Mouse (Mus musculus) heart, embryonic 16.5 days (tissue): ENCODE measurements around the gene Senp2. TPM values are rescaled to one million over a fixed set of nuclear protein-coding genes. Genes with fewer than 3 reads are reported as not detected.
"Not testable (repeated sequence)": the region's sequence is repeated elsewhere in the genome, so short reads cannot be mapped to it uniquely, and the experiment has no call there.

Source experiments
- ATAC-seq: fragments of 200-750 bp; cut with Nextera tagmentation; replicated peaks from 2 replicates; pipeline ENCODE4 v1.8.0; 2017; ENCODE audit warnings: moderate number of reproducible peaks; ENCODE audit not compliant: insufficient read depth, low FRiP score; ENCODE audit errors: extremely low read depth
- H3K27ac ChIP-seq: fragments of 300-500 bp; sonication (generic); 2 replicates; pipeline ENCODE4 v1.5.1; 2014; ENCODE audit warnings: mild to moderate bottlenecking, low read length, control low read depth, moderate library complexity
- H3K27me3 ChIP-seq: fragments of 300-500 bp; sonication (generic); 2 replicates; pipeline ENCODE4 v1.6.1; 2014; ENCODE audit warnings: low read length, mixed read lengths; ENCODE audit not compliant: control insufficient read depth, insufficient read depth
- H3K36me3 ChIP-seq: fragments of 300-500 bp; sonication (generic); 2 replicates; pipeline ENCODE4 v1.6.1; 2014; ENCODE audit not compliant: control insufficient read depth, insufficient read depth
- H3K4me1 ChIP-seq: fragments of 300-500 bp; sonication (generic); 2 replicates; pipeline ENCODE4 v1.6.1; 2014; ENCODE audit warnings: low read length, mixed read lengths; ENCODE audit not compliant: control insufficient read depth, insufficient read depth
- H3K4me2 ChIP-seq: fragments of 300-500 bp; sonication (generic); 2 replicates; pipeline ENCODE4 v1.6.1; 2014; ENCODE audit warnings: low read depth, mild to moderate bottlenecking, control low read depth, low read length
- H3K4me3 ChIP-seq: fragments of 300-500 bp; sonication (generic); 2 replicates; pipeline ENCODE4 v1.5.1; 2014; ENCODE audit warnings: mild to moderate bottlenecking, control low read depth, low read length
- H3K9ac ChIP-seq: fragments of 300-500 bp; sonication (generic); 2 replicates; pipeline ENCODE4 v1.6.1; 2014; ENCODE audit warnings: low read length, control low read depth
- H3K9me3 ChIP-seq: fragments of 300-500 bp; sonication (generic); replicated peaks from 2 replicates; pipeline ENCODE4 v1.6.1; 2016; ENCODE audit warnings: low read length; ENCODE audit not compliant: control insufficient read depth
- WGBS: fragments of 180-500 bp; shearing (Covaris S2); extraction: QIAGEN DNeasy Blood & Tissue Kit; methylation state at CpG from one replicate; pipeline ENCODE4 v1.1.7; 2014; 5-methylcytosine and 5-hydroxymethylcytosine counted together
- polyA plus RNA-seq: library from polyadenylated mRNA; unstranded; fragments of >200 nt; fragmentation: Nextera tagmentation; extraction: Ambion mirVana; gene quantifications from 2 replicates; pipeline ENCODE4 v1.2.1, GENCODE M21; 2015

Senp2 gene
- polyA plus RNA-seq, 1 experiment from 2014 or later, result 27.1 TPM

DNA sequence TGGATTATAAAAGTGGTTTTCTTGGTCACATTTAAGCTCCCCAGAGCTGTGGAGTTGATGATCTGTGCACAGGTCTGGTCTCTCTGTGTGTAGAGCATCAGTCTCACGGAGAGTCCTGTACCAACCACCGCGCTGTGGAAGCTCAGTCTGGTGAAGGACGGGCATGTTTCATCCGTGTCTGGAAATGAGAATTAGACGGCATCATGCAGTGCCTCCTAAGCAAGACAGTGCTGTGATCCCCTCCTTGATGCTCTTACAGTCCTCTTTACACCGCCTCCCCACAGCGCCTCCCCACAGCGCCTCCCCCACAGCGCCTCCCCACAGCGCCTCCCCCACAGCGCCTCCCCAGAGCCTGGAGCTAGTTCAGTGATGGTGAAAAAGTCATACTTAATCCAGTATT is 25.2 kb upstream of the Senp2 start:
- ATAC-seq, result no peak
- Histone ChIP-seq H3K27me3 (no peaks in the 10 kb centered on the region), H3K27ac (no peak overlapping the region), H3K36me3 (no peaks in the 10 kb centered on the region), H3K4me1 (no peaks in the 10 kb centered on the region), H3K9me3 (no peaks in the 10 kb centered on the region), H3K4me2 (no peak overlapping the region), H3K4me3 (no peak overlapping the region), H3K9ac (no peak overlapping the region)
- 86% methylated on average over 12 of the region's 12 CpGs for WGBS

DNA sequence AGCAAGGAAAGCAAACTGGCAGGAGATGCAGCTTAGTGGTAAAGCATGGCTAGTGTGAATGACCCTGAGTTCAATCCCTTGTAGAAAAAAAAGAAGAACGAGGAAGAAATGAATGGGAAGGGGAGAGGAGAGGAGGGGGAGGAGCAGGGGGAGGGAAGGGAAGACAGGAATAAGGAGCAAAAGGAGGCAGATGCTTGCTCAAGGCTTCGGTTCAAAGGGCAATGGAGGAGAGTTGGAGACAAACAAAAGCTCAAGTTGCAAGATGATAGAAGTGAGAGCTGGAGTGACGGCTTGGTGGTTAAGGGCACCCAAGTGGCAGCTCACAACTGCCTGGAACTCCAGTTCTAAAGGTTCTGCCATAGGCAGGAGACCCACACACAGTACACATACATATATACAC is 23.1 kb upstream of the Senp2 start:
- Histone ChIP-seq H3K4me3 (no peak overlapping the region), H3K27me3 (no peaks in the 10 kb centered on the region), H3K9me3 (no peaks in the 10 kb centered on the region), H3K9ac (no peak overlapping the region), H3K27ac (no peak overlapping the region), H3K36me3 (no peaks in the 10 kb centered on the region), H3K4me1 (no peaks in the 10 kb centered on the region), H3K4me2 (no peak overlapping the region)
- WGBS, result 51% methylated on average over 3 of the region's 3 CpGs
- ATAC-seq, result no peak

DNA sequence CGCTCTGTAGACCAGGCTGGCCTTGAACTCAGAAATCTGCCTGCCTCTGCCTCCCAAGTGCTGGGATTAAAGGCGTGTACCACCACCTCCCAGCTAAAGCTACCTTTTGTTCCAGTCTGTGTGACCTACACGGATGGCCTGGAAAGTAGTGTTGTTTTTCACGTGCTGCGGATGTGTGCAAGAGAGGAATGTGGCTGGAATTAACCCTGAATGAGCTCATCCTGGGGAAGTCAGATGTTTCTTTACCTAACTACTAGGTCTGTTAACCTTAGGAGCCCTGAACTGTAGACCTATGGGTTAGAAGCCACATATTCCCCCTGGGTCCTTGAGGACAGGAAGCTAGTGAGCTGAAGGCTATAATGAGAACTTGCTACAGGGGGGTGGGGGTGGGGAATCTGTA is 21.3 kb upstream of the Senp2 start:
- Histone ChIP-seq H3K27ac (no peak overlapping the region), H3K4me2 (no peak overlapping the region), H3K27me3 (no peaks in the 10 kb centered on the region), H3K9ac (no peak overlapping the region), H3K4me3 (no peak overlapping the region), H3K9me3 (no peaks in the 10 kb centered on the region), H3K36me3 (no peaks in the 10 kb centered on the region), H3K4me1 (no peaks in the 10 kb centered on the region)
- no peak for ATAC-seq
- 57% methylated on average over 5 of the region's 5 CpGs for WGBS

DNA sequence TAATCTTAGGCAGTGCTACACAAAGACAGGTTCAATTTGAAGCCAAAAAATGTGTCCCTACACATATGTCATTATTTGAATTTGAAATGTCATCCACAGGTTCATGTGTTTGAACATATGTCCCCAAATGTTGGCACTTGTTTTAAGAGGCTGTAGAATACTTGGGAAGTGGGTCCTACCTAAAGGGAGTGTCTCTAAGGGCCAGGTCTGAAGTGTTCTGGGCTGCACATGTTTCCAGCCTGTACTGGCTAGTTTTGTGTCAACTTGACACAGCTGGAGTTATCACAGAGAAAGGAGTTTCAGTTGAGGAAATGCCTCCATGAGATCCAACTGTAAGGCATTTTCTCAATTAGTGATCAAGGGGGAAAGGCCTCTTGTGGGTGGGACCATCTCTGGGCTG is 18.4 kb upstream of the Senp2 start:
- H3K9ac ChIP-seq, ATAC-seq, H3K4me3 ChIP-seq, H3K9me3 ChIP-seq, H3K36me3 ChIP-seq, H3K4me2 ChIP-seq, H3K27me3 ChIP-seq, H3K4me1 ChIP-seq, H3K27ac ChIP-seq: not testable (repeated sequence)

DNA sequence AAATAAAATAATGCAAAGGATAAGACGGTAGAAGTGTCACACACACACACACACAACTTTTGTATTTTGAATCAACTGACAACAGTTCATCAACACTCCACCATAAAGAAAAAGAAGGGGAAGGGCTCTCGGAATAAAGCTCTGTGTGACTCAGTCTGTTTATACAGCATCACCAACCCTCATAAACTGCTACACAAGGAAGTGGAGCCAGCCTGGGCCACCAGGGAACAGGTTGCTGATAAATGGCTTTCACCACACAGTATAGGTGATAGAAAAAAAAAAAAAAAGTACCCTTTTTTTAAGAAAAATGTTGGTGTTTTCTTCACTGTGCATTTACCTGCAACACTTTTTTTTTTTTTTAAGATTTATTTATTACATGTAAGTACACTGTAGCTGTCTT is 17.5 kb upstream of the Senp2 start:
- H3K27me3 ChIP-seq, result no peaks in the 10 kb centered on the region
- no peaks in the 10 kb centered on the region for H3K36me3 ChIP-seq
- no peak overlapping the region for H3K4me2 ChIP-seq
- no peak for ATAC-seq
- H3K9ac ChIP-seq, result no peak overlapping the region
- no peak overlapping the region for H3K27ac ChIP-seq
- no peak overlapping the region for H3K4me3 ChIP-seq
- H3K4me1 ChIP-seq, result peaks cover 5% of the 10 kb centered on the region; the same call in 1 of the 2 replicates
- no peaks in the 10 kb centered on the region for H3K9me3 ChIP-seq
- 85% methylated on average over 2 of the region's 2 CpGs for WGBS

DNA sequence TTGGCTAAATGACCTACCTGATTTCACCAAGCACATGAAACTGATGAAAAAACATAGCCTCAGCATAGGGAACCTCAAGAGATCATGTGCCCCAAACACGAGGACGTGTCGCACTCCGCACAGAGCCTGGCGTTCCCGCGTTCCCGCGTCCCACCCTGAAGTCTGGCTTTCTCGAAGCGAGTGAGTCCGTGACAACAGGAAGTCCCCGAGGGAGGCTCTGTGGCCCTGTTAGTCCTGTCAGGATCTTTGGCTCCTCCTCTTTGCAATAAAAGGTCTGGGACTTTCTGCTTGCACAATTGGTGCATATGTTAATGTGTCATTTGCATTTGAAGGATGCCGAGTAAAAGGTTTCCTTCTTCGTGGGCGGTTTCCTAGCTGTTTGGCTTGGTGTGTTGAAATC is 14.0 kb upstream of the Senp2 start, which contains the start of gene Liph:
Liph (minus strand) TSS at position 360 of the 400 bp plus-strand sequence.
- peaks cover 5% of the 10 kb centered on the region; the same call in 1 of the 2 replicates for H3K4me1 ChIP-seq
- no peaks in the 10 kb centered on the region for H3K27me3 ChIP-seq
- no peaks in the 10 kb centered on the region for H3K36me3 ChIP-seq
- H3K27ac ChIP-seq, result no peak within 1 kb of the TSS
- no peak for ATAC-seq
- H3K9ac ChIP-seq, result peak within 1 kb of the TSS; percentile 43
- WGBS, result 20% methylated on average over 16 of the region's 16 CpGs
- peak within 1 kb of the TSS; percentile 61 for H3K4me2 ChIP-seq
- no peaks in the 10 kb centered on the region for H3K9me3 ChIP-seq
- peak within 1 kb of the TSS; percentile 37 for H3K4me3 ChIP-seq

DNA sequence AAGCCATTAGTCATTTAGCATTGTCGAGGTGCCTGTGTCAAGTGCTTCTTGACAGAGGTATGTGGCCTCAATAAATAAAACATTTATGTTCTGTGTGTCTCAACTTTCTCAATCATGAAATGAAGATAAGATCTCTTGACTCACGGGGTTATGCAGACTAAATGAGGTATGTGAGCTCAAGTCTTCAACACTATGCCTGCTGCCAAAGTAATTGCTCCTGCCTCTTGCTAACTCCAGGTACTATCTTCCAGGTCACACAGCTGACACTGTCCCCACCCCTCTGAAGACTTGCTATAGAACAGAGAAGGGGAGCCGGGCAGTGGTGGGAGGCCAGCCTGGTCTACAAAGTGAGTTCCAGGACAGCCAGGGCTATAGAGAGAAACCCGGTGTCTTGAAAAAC is 12.9 kb upstream of the Senp2 start:
- 39% methylated on average over 4 of the region's 4 CpGs for WGBS
- no peaks in the 10 kb centered on the region for H3K27me3 ChIP-seq
- no peak overlapping the region for H3K4me2 ChIP-seq
- no peaks in the 10 kb centered on the region for H3K36me3 ChIP-seq
- no peak overlapping the region for H3K27ac ChIP-seq
- H3K4me1 ChIP-seq, result peaks cover 5% of the 10 kb centered on the region; the same call in 1 of the 2 replicates
- H3K9me3 ChIP-seq, result no peaks in the 10 kb centered on the region
- H3K4me3 ChIP-seq, result no peak overlapping the region
- H3K9ac ChIP-seq, result no peak overlapping the region
- no peak for ATAC-seq

DNA sequence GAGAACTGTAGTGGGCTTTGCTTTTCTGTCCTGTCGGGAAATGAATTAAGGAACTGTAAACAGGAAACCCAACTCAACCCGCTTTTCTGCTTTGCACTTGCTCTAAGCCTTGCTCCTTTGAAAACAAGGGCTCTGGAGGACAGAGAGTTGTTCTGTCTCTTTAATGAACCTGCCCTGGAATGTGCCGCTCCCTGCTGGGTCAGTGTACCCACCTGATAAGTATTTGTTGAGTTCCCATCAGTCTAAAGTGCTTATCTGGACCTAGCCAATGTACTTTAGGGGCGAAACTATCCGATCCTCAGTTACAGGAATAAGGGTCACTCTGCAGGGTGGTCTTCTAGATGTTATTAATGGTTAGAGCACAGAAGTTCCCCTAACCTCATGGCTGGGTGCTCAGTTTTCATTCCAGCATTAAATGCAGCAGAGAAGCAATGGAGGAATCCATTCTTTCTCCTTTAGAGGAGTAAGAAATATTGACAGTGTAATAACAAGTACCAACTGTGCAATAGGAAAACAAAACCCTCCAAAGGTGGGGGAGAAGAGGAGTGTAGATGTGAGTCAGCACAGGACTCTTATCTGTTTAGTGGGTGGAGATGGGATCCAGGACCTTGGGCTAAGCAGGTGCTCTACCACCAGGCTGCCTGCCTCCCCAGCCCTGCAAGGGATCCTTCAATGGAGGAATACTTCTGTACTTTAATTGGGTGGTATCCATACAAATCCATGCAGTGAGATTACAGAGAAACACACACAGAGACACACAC is 12.2 kb upstream of the Senp2 start:
- H3K4me1 ChIP-seq, result peaks cover 5% of the 10 kb centered on the region; the same call in 1 of the 2 replicates
- H3K36me3 ChIP-seq, result no peaks in the 10 kb centered on the region
- no peak overlapping the region for H3K9ac ChIP-seq
- WGBS, result 30% methylated on average over 5 of the region's 5 CpGs
- no peak overlapping the region for H3K4me3 ChIP-seq
- ATAC-seq, result no peak
- H3K9me3 ChIP-seq, result no peaks in the 10 kb centered on the region
- H3K27ac ChIP-seq, result no peak overlapping the region
- H3K27me3 ChIP-seq, result no peaks in the 10 kb centered on the region
- H3K4me2 ChIP-seq, result no peak overlapping the region

DNA sequence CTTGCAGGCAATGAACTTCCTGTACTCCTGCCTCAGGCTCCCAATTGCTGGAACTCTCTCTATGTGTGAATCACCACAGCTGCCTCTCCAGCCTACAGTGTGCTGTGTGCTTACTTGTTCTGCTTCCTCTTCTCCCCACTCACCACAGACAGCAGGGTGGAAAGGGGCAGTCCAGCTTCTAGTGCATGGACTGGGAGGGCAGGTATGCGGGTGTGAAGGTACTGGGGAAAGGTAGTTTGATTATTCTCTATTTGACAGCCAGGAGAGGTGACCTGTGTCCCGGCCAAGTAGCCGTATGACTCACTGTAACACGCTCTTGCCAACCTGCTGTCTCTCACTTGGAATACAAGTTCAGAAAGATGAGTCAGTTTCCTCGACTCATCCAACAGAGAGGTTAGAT is 11.2 kb upstream of the Senp2 start:
- 70% methylated on average over 5 of the region's 5 CpGs for WGBS
- Histone ChIP-seq H3K4me1 (peaks cover 5% of the 10 kb centered on the region; the same call in 1 of the 2 replicates), H3K9me3 (no peaks in the 10 kb centered on the region), H3K27ac (no peak overlapping the region), H3K4me3 (no peak overlapping the region), H3K9ac (no peak overlapping the region), H3K27me3 (no peaks in the 10 kb centered on the region), H3K36me3 (no peaks in the 10 kb centered on the region), H3K4me2 (no peak overlapping the region)
- ATAC-seq, result no peak
